Mouse (Mus musculus) left cerebral cortex, adult 18-20 months (tissue): ENCODE results near the gene Gm28539. TPM values are rescaled to one million over a fixed set of nuclear protein-coding genes. Genes with fewer than 3 reads are reported as not detected.
"Not testable (repeated sequence)": the region's sequence is repeated elsewhere in the genome, so short reads cannot be mapped to it uniquely, and the experiment has no call there.

Experiments
- DNase-seq, 2 experiments: peaks; one replicate each; pipeline ENCODE4 v3.0.0; 2021 to 2022; ENCODE audit warnings: low spot score in 2 of 2, mixed read lengths in 1 of 2
- total RNA-seq, 2 experiments: library from RNA; stranded (reverse); gene quantifications; 2 replicates each; pipeline ENCODE4 v1.2.3; 2021

Gene Gm28539
- total RNA-seq, 2 experiments from 2014 or later, result 5.6 to 13.5 TPM

DNA sequence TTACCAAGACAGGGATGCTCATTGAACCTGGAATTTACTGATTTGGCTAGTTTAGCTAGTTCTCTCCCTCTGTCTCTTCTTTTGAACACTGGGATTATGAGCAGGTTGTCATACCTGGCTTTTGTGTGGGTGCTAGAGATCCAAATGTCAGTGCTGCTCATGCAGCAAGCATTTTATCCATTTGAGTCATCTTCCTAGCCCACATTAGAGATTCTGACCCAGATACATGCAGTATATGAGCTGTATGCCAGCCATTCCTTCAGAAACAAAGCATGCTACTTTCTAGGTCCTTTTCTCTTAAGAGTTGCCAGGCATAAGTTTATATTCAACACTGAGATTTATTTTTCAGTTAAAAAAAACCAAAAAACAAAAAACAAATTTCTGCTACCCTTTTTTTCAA lies 116.4 kb downstream of the Gm28539 start:
- no peak for DNase-seq

DNA sequence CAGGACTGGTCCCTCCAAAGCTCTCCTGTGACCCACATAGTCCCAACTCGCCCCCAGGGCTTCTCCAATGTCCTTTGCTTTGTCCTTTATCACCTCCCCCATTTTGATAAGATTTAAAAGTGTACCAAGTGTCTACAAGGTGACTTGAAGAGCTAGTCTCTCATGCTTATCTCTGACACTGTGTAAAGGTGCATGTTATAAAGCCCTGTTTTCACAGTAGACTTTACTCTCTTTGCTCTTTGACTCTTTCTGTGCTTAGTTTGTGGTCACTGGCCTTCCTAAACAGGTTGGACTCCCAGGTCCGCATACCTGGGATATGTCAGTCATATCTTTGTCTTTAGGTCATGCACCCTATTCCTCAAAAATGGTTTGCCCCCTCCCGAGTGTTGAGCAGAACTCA lies 118.7 kb downstream of the Gm28539 start:
- no peak for DNase-seq

DNA sequence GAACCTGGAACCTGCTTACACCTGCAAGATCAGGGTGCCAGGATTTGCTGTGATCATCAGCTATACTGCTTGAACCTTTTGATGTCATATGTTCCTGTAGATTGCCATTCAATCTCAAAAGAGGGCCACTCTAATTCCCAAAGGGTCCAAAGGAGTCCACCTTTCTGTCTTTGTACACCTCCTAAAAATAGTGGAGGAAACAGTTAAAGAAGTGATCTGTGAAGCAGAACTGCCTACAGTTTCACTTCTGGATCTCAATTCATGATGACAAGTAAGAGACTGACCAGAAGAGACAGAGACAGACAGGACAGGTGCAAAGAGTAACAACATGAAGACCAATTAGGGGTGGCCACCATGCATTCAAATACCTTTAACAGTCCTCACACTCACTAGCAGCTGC lies 127.1 kb downstream of the Gm28539 start:
- no peak for DNase-seq

DNA sequence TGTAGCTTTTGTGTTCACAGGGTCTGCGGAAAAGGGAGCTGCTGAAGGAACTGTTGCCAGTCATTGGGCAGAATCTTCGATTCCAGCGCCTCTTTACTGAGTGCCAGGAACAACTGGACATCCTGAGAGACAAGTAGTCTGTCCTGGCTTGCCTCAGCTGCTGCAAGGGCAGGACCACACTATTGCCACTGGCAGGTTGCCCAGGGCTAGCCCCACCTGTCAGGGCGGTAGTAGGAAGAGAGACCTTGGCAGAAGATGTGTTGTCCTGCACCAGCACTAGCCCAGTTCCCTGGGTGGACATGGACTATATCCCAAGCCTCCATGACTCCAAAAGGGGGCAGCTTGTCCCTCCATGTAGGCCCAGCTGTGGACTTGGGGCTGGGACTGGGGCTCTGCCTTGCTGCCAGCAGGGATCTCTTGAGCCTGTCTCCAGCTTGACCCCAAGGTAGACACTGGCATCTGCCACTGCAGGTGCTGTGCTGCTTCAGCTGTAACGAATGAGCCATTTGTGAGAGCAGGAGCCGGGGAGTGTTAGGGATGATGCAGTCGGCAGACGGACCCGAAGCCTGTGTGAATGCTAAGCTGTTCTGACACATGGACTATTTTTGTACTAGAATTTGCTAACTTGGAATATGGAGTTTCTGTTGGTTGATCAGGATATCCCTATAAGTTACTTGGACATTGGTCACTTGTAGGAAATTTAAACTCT lies 133.2 kb downstream of the Gm28539 start:
- no peak for DNase-seq

DNA sequence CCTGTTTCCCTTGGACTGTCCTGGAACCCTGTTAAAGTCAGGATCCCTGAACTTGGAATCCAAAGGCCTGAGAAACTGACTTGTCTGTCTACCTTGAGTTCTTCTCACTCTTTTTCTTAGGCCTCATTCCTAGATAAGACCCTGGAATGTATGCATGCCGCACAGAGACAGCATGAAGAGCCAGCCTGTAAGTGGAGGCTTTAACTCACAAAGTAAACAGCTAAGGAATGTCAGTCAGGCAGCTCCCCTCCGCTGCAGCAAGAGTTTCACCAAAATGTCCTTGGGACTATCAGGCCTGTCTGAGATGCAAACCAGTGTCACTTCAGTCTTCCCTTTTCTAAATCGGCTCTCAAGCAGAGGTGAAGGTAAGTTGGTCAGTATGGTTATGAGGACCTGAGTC lies 134.5 kb downstream of the Gm28539 start:
- no peak for DNase-seq

DNA sequence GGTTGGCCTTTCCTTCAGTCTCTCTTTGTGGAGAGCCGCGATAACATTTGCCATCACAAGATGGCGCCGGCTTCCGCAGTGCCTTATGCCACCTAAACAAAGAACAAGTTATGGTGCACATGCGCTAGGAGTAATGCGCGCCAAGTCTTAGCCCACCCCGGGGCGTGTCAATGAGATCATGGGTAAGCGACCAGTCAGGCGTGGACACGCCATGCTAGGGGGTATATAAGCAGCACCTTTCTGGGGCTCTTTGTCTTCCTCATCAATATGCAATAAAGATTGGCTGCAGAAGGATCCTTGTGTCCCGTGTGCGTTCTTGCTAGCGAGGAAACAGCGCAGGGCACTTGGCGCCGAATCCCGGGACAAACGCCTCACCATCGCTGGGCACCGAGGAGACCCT lies 139.3 kb downstream of the Gm28539 start:
- DNase-seq, result not testable (repeated sequence)

DNA sequence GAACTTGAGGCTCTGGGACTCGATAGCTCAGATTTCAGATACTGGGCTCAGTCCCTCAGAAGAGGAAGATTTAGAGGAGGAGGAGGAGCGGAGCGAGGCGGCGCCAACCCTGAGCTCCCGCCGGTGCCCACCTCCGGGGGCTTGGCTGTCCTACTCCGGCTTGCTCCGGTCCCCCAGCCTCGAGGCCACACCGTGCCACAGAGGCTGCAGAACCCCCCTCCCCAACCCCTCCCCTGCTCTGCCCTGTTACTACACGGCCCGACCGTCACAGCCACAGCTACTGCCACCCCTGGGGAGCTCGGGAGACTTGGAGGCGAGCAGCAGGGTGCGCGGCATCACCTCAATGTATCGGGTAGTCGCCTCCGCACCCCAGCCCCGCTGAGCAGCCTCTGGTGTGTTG lies 139.9 kb downstream of the Gm28539 start:
- DNase-seq, result no peak

DNA sequence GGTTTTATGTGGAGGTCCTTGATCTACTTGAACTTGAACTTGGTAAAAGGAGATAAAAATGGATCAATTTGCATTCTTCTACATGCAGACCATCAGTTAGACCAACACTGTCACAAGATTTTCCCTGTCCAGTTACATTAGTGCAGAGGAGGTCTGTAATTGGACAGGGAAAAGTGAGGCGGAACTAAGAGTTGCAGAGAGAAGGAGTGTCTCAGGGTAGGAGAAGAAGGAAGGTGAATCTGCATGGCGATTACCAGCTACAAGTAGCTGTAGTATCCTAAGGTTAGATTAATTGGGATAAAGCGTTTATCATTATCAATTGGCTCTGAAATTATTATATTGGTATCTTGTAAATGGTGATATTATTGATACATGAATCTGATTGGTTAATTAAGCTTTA lies 150.0 kb downstream of the Gm28539 start:
- no peak for DNase-seq

DNA sequence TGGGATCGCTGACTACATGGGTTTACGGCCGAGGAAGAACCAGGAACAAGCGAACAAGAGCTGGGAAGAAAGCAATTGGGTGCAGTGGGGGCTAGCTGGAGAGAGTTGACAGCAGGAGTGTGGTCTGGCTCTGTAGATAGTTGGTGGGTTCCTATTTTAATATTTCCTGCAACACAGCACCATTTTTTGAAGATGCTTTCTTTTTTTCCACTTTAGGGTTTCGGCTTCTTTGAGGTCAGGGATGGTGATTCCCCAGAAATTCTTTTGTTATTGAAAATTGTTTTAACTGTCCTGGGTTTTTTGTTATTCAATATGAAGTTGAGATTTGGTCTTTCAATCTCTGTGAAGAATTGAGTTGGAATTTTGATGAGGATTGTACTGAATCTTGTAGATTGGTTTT lies 150.5 kb downstream of the Gm28539 start:
- DNase-seq, result no peak

DNA sequence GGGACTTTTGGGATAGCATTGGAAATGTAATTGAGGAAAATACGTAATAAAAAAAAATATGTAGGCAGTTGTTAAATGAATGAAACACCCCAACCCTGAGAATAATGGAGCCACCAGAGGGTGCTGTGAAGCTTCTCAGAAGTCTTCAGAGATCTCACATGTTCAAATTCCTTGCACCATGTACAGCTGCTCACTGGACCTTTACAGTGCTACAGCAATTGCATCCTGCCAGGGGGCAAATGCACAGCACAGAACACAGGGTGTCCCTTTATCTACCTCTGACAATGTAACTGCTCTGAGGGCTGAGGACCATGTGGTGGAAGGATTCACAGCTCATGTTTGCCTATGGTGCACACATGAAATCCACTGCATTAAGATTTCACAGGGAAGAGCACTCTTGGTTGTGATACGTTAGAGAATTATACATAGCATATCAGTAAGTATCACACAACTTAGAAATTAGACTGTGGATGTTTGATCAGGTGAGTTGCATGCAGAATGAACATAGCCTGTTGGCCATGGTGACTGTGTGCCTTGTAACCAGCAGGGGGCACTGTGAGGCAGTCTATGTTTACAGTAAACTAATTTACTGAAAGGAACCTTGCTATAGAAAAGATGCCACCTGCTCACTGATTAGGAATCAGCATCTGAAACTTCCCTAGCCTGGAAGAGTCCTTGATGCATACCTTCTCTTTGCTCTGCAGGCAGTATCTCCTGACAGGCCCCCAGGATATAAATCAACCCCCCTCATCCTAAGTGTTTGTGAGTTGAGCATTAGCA lies 166.4 kb downstream of the Gm28539 start:
- not testable (repeated sequence) for DNase-seq

DNA sequence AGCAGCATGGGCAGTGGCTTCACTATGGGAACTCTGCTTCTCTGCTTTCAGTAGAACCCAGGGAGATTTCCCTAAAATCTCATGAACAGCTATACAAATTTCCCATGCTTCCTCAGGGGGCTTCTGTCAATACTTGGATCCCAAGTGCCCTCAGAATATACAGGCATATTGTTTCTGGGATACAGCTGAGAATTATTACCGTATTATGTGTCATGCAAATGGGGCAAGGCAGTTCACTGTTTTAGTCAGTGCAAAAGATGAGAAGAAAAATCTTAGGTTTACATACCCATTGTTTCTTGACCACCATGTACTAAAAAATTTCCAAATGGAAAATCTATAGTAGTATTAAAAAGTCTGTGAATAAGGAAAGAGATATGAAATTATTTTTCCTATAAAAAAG lies 167.4 kb downstream of the Gm28539 start:
- DNase-seq, result no peak

DNA sequence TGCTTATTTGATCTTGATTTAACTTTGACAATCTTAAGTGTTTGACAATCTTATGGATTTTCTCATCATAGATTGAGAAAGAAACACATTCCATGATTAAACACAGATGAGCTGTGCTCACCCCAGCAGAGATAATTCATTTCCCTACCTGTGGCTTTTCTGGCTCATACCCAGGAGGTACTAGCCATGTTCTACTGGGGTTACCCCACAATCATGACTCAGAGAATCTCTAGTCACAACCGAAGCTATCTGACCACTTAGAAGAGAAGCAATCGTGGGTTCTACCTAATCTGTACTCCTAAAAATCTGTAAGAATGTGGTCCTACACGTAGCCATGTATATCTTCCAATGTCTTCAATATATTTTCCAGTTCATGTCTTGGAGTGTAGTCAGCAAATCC lies 168.9 kb downstream of the Gm28539 start:
- DNase-seq, result no peak

Other genes starting within 250 kb of the Gm28539 start
- 1 to 10 TPM; 1.3 TPM for gene Tbx1, start 245.9 kb upstream of the Gm28539 start, total RNA-seq
- gene Gp1bb, start 214.2 kb upstream of the Gm28539 start, total RNA-seq, result 1 to 10 TPM; 1.1 to 1.3 TPM
- gene Gm49601, start 210.2 kb upstream of the Gm28539 start, total RNA-seq, result 100 to 1,000 TPM; 231 to 252 TPM
- 100 to 1,000 TPM; 824 to 876 TPM for gene Sept5, start 206.6 kb upstream of the Gm28539 start, total RNA-seq
- gene Cldn5, start 59.7 kb upstream of the Gm28539 start, total RNA-seq, result 10 to 100 TPM; 47.2 to 51.8 TPM
- 10 to 100 TPM; 87.5 to 97.2 TPM for gene Ufd1, start 24.8 kb upstream of the Gm28539 start, total RNA-seq
- 1 to 10 TPM in 1 of 2 experiments, under 1 TPM in 1; 0.77 to 2.0 TPM for gene Cdc45, start 24.6 kb upstream of the Gm28539 start, total RNA-seq
- 10 to 100 TPM; 24.1 to 26.6 TPM for gene 2510002D24Rik, start within 50 bp of the Gm28539 start, total RNA-seq
- gene Mrpl40, start 40.3 kb downstream of the Gm28539 start, total RNA-seq, result 10 to 100 TPM; 36.1 to 38.2 TPM
- 10 to 100 TPM; 78.6 to 87.7 TPM for gene Hira, start 40.5 kb downstream of the Gm28539 start, total RNA-seq